ENCODE assay signal across 9 mouse cellular contexts in the genomic region with DNA sequence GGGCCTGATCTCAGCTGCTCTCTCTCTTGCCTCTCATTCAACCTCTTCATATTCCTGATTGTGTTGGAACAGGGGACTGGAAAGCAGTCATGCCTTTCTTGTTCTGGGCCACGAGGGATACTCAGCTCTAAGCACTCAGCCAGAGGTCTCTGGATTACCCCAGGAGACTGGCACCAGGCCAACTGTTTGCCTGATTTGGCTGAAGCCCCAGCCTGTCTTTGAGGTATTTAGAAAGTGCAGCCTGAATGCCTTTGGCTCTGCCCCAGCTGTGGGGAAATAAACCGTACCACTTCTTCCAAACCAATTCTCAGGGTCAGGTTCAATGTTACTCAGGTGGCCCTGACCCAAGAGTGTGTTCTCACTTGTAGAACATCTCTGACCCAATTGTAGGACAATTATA.
DNase-seq lines count a peak whose midpoint lies in the region; ATAC-seq lines count a peak whose summit lies in the region.
"Had no signal": no experiment of that assay in that cellular context is flagged by ENCODE, and none has a peak within 500 bp of the region (broad histone marks: within the 10 kb centered on the region; RNA-seq: fewer than 3 reads in every experiment).

No protein-coding gene starts in this region.

- no peak overlapping the region for H3K4me2 ChIP-seq in hindbrain, embryonic 13.5 days
- no peak overlapping the region for H3K4me2 ChIP-seq in hindbrain, embryonic 11.5 days (replicated peaks; ENCODE audit: low read depth, low read length)

- no peaks in the 10 kb centered on the region for H3K27me3 ChIP-seq in hindbrain, embryonic 13.5 days
- no peaks in the 10 kb centered on the region for H3K27me3 ChIP-seq in hindbrain, embryonic 11.5 days (ENCODE audit: control insufficient read depth, insufficient read depth, low read length)

- 51% methylated on average over 2 of the region's 2 CpGs for WGBS in hindbrain, embryonic 13.5 days
- 86% methylated on average over 2 of the region's 2 CpGs for WGBS in hindbrain, embryonic 11.5 days

- DNase-seq in hindbrain, embryonic 11.5 days (ENCODE audit: low spot score): no peak
- peak; percentile 77 to 97 for DNase-seq in adrenal gland, adult (ENCODE audit: inconsistent age in 2 of 2, low spot score in 1 of 2)
- peak; percentile 63 for DNase-seq in fibroblast of lung, adult 2 months (ENCODE audit: low read depth)
- peak; percentile 93 to 95 for DNase-seq in kidney, adult 8-10 months
- DNase-seq in lung, postnatal 25 days (ENCODE audit: low spot score): peak; percentile 48
- peak; percentile 40 for DNase-seq in urinary bladder, postnatal 25 days (ENCODE audit: low spot score)

- H3K27ac ChIP-seq in hindbrain, embryonic 13.5 days: no peak overlapping the region
- H3K27ac ChIP-seq in hindbrain, embryonic 11.5 days (ENCODE audit: low read depth, low read length): no peak overlapping the region
- H3K27ac ChIP-seq: liver, embryonic 14.5 days had no signal

- H3K4me1 ChIP-seq in hindbrain, embryonic 13.5 days (replicated peaks): no peaks in the 10 kb centered on the region
- H3K4me1 ChIP-seq in hindbrain, embryonic 11.5 days (replicated peaks; ENCODE audit: control insufficient read depth, insufficient read depth, low read length): no peaks in the 10 kb centered on the region

- H3K9me3 ChIP-seq in hindbrain, embryonic 13.5 days: no peaks in the 10 kb centered on the region
- H3K9me3 ChIP-seq in hindbrain, embryonic 11.5 days (ENCODE audit: control insufficient read depth, low read length): no peaks in the 10 kb centered on the region

- H3K36me3 ChIP-seq in hindbrain, embryonic 13.5 days: no peaks in the 10 kb centered on the region
- H3K36me3 ChIP-seq in hindbrain, embryonic 11.5 days (ENCODE audit: control insufficient read depth, insufficient read depth, low read length): no peaks in the 10 kb centered on the region

- no peak overlapping the region for H3K9ac ChIP-seq in hindbrain, embryonic 13.5 days
- no peak overlapping the region for H3K9ac ChIP-seq in hindbrain, embryonic 11.5 days (ENCODE audit: low read depth, low read length)
- H3K9ac ChIP-seq: liver, embryonic 14.5 days had no signal

- ATAC-seq in hindbrain, embryonic 13.5 days (ENCODE audit: low FRiP score): peak; percentile 39; the same call in 1 of the 2 replicates
- no peak for ATAC-seq in hindbrain, embryonic 11.5 days (ENCODE audit: low FRiP score)
- ATAC-seq in megakaryocyte progenitor cell, adult 5-6 weeks (replicated peaks; ENCODE audit: poor library complexity): no peak

- no peak overlapping the region for H3K4me3 ChIP-seq in hindbrain, embryonic 13.5 days
- no peak overlapping the region for H3K4me3 ChIP-seq in hindbrain, embryonic 11.5 days (ENCODE audit: low read depth, low read length)
